Mouse (Mus musculus): ENCODE measurements around the gene Litaf.

DNA sequence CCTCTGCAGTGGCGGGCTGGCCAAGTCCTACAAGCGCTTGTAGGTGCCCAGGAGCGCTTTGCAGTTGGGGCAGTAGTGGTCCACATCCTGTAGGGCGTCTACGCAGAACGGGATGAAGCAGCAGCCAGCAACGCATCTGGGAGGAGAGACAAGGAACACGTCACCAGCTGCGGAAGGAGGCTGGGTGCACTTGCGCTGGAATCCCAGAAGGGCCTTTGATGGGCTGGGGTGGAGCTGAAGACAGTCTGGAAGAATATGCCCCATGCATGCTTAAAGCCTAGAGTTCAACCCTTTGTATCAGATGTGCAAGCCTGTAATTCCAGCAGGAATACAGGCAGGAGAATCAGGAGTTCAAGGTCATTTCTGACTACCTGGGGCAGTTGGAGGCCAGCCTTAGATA, 105.0 kb downstream of the Litaf start:
- TF ChIP-seq CTCF (IDR thresholded peaks at IDR 0.05; ENCODE audit: borderline replicate concordance, control insufficient read depth, extremely low read depth, insufficient read depth, low read length, poor library complexity) (no peak), POLR2A (IDR thresholded peaks at IDR 0.05; ENCODE audit: control insufficient read depth, extremely low read depth, insufficient read depth, low read length, poor library complexity) (no peak)

Data from thymus, adult 2 months (tissue).